Mouse (Mus musculus) MEL (cell line): ENCODE data around the gene Msi2. TPM values are rescaled to one million over a fixed set of nuclear protein-coding genes. Genes with fewer than 3 reads are reported as not detected.

Experiments
- DNase-seq: peaks from one replicate; pipeline ENCODE4 v3.0.0; 2011; ENCODE audit warnings: low read depth, low spot score
- H3K27ac ChIP-seq: 2 replicates; pipeline ENCODE4 v1.5.1; 2012; ENCODE audit warnings: low read depth, mild to moderate bottlenecking, control low read depth, low read length, moderate library complexity; ENCODE audit not compliant: control insufficient read depth
- H3K27me3 ChIP-seq, 2 experiments: fragments of 150-350 bp in 1 of 2; sonication (generic) in 1 of 2; 2 replicates each; pipeline ENCODE4 v1.6.1; 2012; ENCODE audit warnings: low read length in 2 of 2, mild to moderate bottlenecking in 2 of 2, improper control_type of control experiment in 1 of 2, moderate library complexity in 1 of 2; ENCODE audit not compliant: insufficient read depth in 2 of 2, control insufficient read depth in 1 of 2
- H3K36me3 ChIP-seq, 2 experiments: 2 replicates each; pipeline ENCODE4 v1.6.1; 2012 to 2014; ENCODE audit warnings: low read length in 2 of 2, improper control_type of control experiment in 1 of 2, inconsistent platforms in 1 of 2, mild to moderate bottlenecking in 1 of 2; ENCODE audit not compliant: insufficient read depth in 2 of 2, control insufficient read depth in 1 of 2
- H3K4me1 ChIP-seq, 2 experiments: fragments of 150-350 bp in 1 of 2; sonication (generic) in 1 of 2; 2 replicates each; pipeline ENCODE4 v1.6.1; 2012; ENCODE audit warnings: low read length in 2 of 2, improper control_type of control experiment in 1 of 2, mild to moderate bottlenecking in 1 of 2; ENCODE audit not compliant: insufficient read depth in 2 of 2, control insufficient read depth in 1 of 2
- H3K4me3 ChIP-seq, 2 experiments: fragments of 150-350 bp in 1 of 2; sonication (generic) in 1 of 2; 2 replicates each; pipeline ENCODE4 v1.5.1; 2012; ENCODE audit warnings: low read depth in 2 of 2, low read length in 2 of 2, mild to moderate bottlenecking in 2 of 2, moderate library complexity in 2 of 2, control low read depth in 1 of 2, improper control_type of control experiment in 1 of 2; ENCODE audit not compliant: control insufficient read depth in 1 of 2, insufficient read depth in 1 of 2
- H3K79me2 ChIP-seq: 2 replicates; pipeline ENCODE4 v1.6.1; 2012; ENCODE audit warnings: mild to moderate bottlenecking, low read length, moderate library complexity; ENCODE audit not compliant: control insufficient read depth, poor library complexity, insufficient read depth
- H3K9ac ChIP-seq: 2 replicates; pipeline ENCODE4 v1.6.1; 2012; ENCODE audit warnings: low read depth, mild to moderate bottlenecking, control low read depth, low read length, moderate library complexity; ENCODE audit not compliant: control insufficient read depth, poor library complexity, severe bottlenecking
- H3K9me3 ChIP-seq: fragments of 150-350 bp; sonication (generic); replicated peaks from 2 replicates; pipeline ENCODE4 v1.6.1; 2012; ENCODE audit warnings: mild to moderate bottlenecking, low read length, improper control_type of control experiment, moderate library complexity; ENCODE audit not compliant: insufficient read depth
- BHLHE40 ChIP-seq: IDR thresholded peaks from 2 replicates; pipeline ENCODE4 v1.6.1; 2012; ENCODE audit warnings: low read depth, mild to moderate bottlenecking, inconsistent platforms, low read length, improper control_type of control experiment, borderline replicate concordance
- CHD1 ChIP-seq: IDR thresholded peaks from 2 replicates; pipeline ENCODE4 v1.6.1; 2012; ENCODE audit warnings: low read depth, mild to moderate bottlenecking, inconsistent platforms, low read length, improper control_type of control experiment
- E2F4 ChIP-seq: IDR thresholded peaks from 2 replicates; pipeline ENCODE4 v1.6.1; 2011; ENCODE audit warnings: low read depth, low read length, improper control_type of control experiment, borderline replicate concordance
- EP300 ChIP-seq, 2 experiments: IDR thresholded peaks; 2 replicates each; pipeline ENCODE4 v1.6.1; 2011; ENCODE audit warnings: improper control_type of control experiment in 2 of 2, low read length in 2 of 2, low read depth in 1 of 2, mild to moderate bottlenecking in 1 of 2
- ETS1 ChIP-seq: IDR thresholded peaks from 2 replicates; pipeline ENCODE4 v1.6.1; 2012; ENCODE audit warnings: low read depth, mild to moderate bottlenecking, inconsistent platforms, low read length, improper control_type of control experiment, moderate library complexity
- GABPA ChIP-seq: IDR thresholded peaks from 2 replicates; pipeline ENCODE4 v1.6.1; 2012; ENCODE audit warnings: low read depth, mild to moderate bottlenecking, inconsistent platforms, low read length, improper control_type of control experiment, moderate library complexity
- GATA1 ChIP-seq: IDR thresholded peaks from 2 replicates; pipeline ENCODE4 v1.6.1; 2011; ENCODE audit warnings: low read depth, low read length, improper control_type of control experiment
- HCFC1 ChIP-seq: IDR thresholded peaks from 2 replicates; pipeline ENCODE4 v1.6.1; 2012; ENCODE audit warnings: low read depth, mild to moderate bottlenecking, inconsistent platforms, low read length, improper control_type of control experiment, moderate library complexity
- KAT2A ChIP-seq: conservative IDR thresholded peaks from 2 replicates; pipeline ENCODE4 v1.6.1; 2012; ENCODE audit warnings: low read depth, low read length, improper control_type of control experiment, inconsistent platforms
- MAFK ChIP-seq: IDR thresholded peaks from 2 replicates; pipeline ENCODE4 v1.6.1; 2011; ENCODE audit warnings: low read depth, mild to moderate bottlenecking, low read length, improper control_type of control experiment, borderline replicate concordance
- MAX ChIP-seq: IDR thresholded peaks from 2 replicates; pipeline ENCODE4 v1.6.1; 2011; ENCODE audit warnings: low read length, improper control_type of control experiment
- MEF2A ChIP-seq: IDR thresholded peaks from 2 replicates; pipeline ENCODE4 v1.6.1; 2014; ENCODE audit warnings: low read depth, mild to moderate bottlenecking, inconsistent platforms, low read length, improper control_type of control experiment; ENCODE audit not compliant: poor library complexity, insufficient replicate concordance, severe bottlenecking; ENCODE audit errors: extremely low read depth
- MYC ChIP-seq: IDR thresholded peaks from 2 replicates; pipeline ENCODE4 v1.6.1; 2011; ENCODE audit warnings: low read depth, mild to moderate bottlenecking, low read length, improper control_type of control experiment, moderate library complexity
- NELFE ChIP-seq: IDR thresholded peaks from 2 replicates; pipeline ENCODE4 v1.6.1; 2011; ENCODE audit warnings: low read depth, low read length, improper control_type of control experiment
- POLR2A ChIP-seq, 2 experiments: IDR thresholded peaks; 2 replicates each; pipeline ENCODE4 v1.6.1; 2011 to 2012; ENCODE audit warnings: low read length in 2 of 2, mild to moderate bottlenecking in 2 of 2, control low read depth in 1 of 2, improper control_type of control experiment in 1 of 2, low read depth in 1 of 2, moderate library complexity in 1 of 2; ENCODE audit not compliant: control insufficient read depth in 1 of 2, insufficient read depth in 1 of 2, poor library complexity in 1 of 2
- RCOR1 ChIP-seq: IDR thresholded peaks from 2 replicates; pipeline ENCODE4 v1.6.1; 2012; ENCODE audit warnings: low read depth, mild to moderate bottlenecking, inconsistent platforms, low read length, improper control_type of control experiment
- SMC3 ChIP-seq: IDR thresholded peaks from 2 replicates; pipeline ENCODE4 v1.6.1; 2011; ENCODE audit warnings: low read depth, low read length, improper control_type of control experiment
- TAL1 ChIP-seq: IDR thresholded peaks from 2 replicates; pipeline ENCODE4 v1.6.1; 2012; ENCODE audit warnings: mild to moderate bottlenecking, inconsistent platforms, low read length, moderate library complexity, mixed read lengths
- TCF12 ChIP-seq: IDR thresholded peaks from 2 replicates; pipeline ENCODE4 v1.6.1; 2014; ENCODE audit warnings: low read depth, mild to moderate bottlenecking, inconsistent platforms, low read length, improper control_type of control experiment, moderate library complexity
- UBTF ChIP-seq: IDR thresholded peaks from 2 replicates; pipeline ENCODE4 v1.6.1; 2012; ENCODE audit warnings: low read depth, mild to moderate bottlenecking, inconsistent platforms, low read length, improper control_type of control experiment, moderate library complexity, borderline replicate concordance; ENCODE audit not compliant: insufficient read depth
- USF1 ChIP-seq: IDR thresholded peaks from 2 replicates; pipeline ENCODE4 v1.6.1; 2014; ENCODE audit warnings: low read depth, mild to moderate bottlenecking, inconsistent platforms, low read length, improper control_type of control experiment, moderate library complexity
- ZKSCAN1 ChIP-seq: IDR thresholded peaks from 2 replicates; pipeline ENCODE4 v1.6.1; 2012; ENCODE audit warnings: low read depth, mild to moderate bottlenecking, inconsistent platforms, low read length, improper control_type of control experiment, moderate library complexity
- ZNF384 ChIP-seq: IDR thresholded peaks from 2 replicates; pipeline ENCODE4 v1.6.1; 2012; ENCODE audit warnings: low read depth, mild to moderate bottlenecking, inconsistent platforms, low read length, improper control_type of control experiment
- polyA plus RNA-seq, 2 experiments: library from polyadenylated mRNA; stranded (reverse) in 1 of 2; unstranded in 1 of 2; fragments of >175 nt in 1 of 2; fragments of >200 nt in 1 of 2; gene quantifications; 2 replicates each; pipeline versions ENCODE4 v1.2.1 to v1.2.4; 2012; ENCODE audit warnings: low replicate concordance in 2 of 2, low read depth in 1 of 2; ENCODE audit not compliant: insufficient read length in 2 of 2, insufficient read depth in 1 of 2, missing spikeins in 1 of 2
- total RNA-seq: library from RNA; depleted of rRNA; stranded (reverse); fragments of 300-350 nt; gene quantifications from 2 replicates; pipeline ENCODE4 v1.2.3, GENCODE M21; 2012

The Msi2 gene
- total and polyA plus RNA-seq, 3 experiments = 16.2 to 29.7 TPM; not detected in 1

DNA sequence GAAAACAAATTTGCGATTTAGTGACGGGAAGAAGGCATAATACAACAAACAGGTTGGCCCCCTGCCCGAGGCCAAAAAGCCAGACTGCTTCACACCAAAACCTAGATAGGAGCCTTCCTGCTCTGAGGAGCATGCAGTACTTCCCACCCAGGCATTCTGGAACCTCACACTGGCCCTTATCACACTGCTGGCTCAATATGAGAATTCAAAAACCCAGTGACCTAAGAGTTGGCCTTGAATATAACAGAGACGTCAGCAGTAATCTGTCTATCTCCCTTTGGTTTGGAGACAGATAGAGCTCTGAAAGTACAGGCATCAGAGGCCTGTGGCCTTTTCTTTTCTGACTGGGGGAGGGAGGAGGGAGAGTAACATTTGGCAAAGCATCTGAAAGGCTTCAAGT, 194.4 kb downstream of the Msi2 start:
- peak; percentile 63; the same call in 1 of the 2 replicates for TF ChIP-seq GATA1
- TF ChIP-seq TCF12 = peak; percentile 38; the same call in 1 of the 2 replicates
- peak in 1 of 2 experiments; percentile 48; a peak in 3 of 4 replicates for TF ChIP-seq EP300 (IDR thresholded peaks at IDR 0.05; ENCODE audit: low read depth in 1 of 2, low read length in 2 of 2)
- no peak for TF ChIP-seq ZNF384
- 0 out of 2 replicates have a peak, but pooled peaks have one; percentile 22 for TF ChIP-seq MAX
- no peak for TF ChIP-seq POLR2A (IDR thresholded peaks at IDR 0.05; ENCODE audit: control insufficient read depth in 1 of 2, insufficient read depth in 1 of 2, low read depth in 1 of 2, low read length in 2 of 2, poor library complexity in 1 of 2)
- TF ChIP-seq KAT2A = no peak
- TF ChIP-seq ETS1 = peak; percentile 86
- 0 out of 2 replicates have a peak, but pooled peaks have one; percentile 31 for TF ChIP-seq RCOR1
- TF ChIP-seq MAFK = no peak
- H3K9ac ChIP-seq = no peak overlapping the region
- DNase-seq = peak; percentile 47
- peak overlapping the region; percentile 27 for H3K27ac ChIP-seq
- no peaks in the 10 kb centered on the region for H3K79me2 ChIP-seq
- no peak overlapping the region for H3K4me3 ChIP-seq
- H3K4me1 ChIP-seq = peaks cover 12 to 16% of the 10 kb centered on the region in 2 experiments
- H3K36me3 ChIP-seq = peaks cover 2 to 17% of the 10 kb centered on the region in 2 experiments; a peak in 3 of 4 replicates
- no peaks in the 10 kb centered on the region for H3K9me3 ChIP-seq
- no peaks in the 10 kb centered on the region for H3K27me3 ChIP-seq

DNA sequence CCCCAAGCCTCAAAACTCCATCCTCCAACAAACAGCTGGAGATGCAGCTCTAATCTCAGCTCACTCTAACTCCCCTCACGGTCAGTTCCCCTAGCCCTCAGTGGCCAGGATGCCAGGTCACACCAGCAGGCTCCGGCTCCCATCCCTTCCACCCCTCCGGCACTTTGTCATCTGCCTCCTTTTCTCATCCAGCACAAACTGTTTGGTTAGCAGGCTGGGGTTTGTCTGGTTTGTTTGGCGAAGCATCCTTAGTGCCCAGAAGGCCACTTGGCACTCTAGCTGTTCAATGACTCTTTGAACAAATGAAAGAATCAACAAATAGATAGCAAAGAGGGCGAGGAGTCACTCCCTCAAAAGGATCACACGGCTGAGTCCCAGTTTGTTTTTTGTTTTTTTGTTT, 194.8 kb downstream of the Msi2 start:
- H3K9me3 ChIP-seq = no peaks in the 10 kb centered on the region
- TF ChIP-seq TAL1 = no peak
- TF ChIP-seq GABPA = no peak
- TF ChIP-seq TCF12 = no peak
- TF ChIP-seq SMC3 = no peak
- TF ChIP-seq BHLHE40 = no peak
- no peak for TF ChIP-seq ZKSCAN1
- no peak for TF ChIP-seq HCFC1
- no peak for TF ChIP-seq MEF2A
- TF ChIP-seq ETS1 = no peak
- no peak for TF ChIP-seq CHD1
- TF ChIP-seq NELFE = no peak
- no peak for TF ChIP-seq UBTF
- TF ChIP-seq MYC = no peak
- no peak for TF ChIP-seq ZNF384
- no peak for TF ChIP-seq USF1
- TF ChIP-seq E2F4 = no peak
- TF ChIP-seq KAT2A = no peak
- peaks cover 12 to 16% of the 10 kb centered on the region in 2 experiments for H3K4me1 ChIP-seq
- peaks cover 2 to 17% of the 10 kb centered on the region in 2 experiments; a peak in 3 of 4 replicates for H3K36me3 ChIP-seq
- 0 out of 2 replicates have a peak overlapping the region, but pooled peaks have one; percentile 1 for H3K27ac ChIP-seq
- H3K9ac ChIP-seq = no peak overlapping the region
- no peak for DNase-seq
- no peaks in the 10 kb centered on the region for H3K27me3 ChIP-seq
- H3K4me3 ChIP-seq = no peak overlapping the region
- H3K79me2 ChIP-seq = no peaks in the 10 kb centered on the region
